Mouse (Mus musculus) forebrain, embryonic 10.5 days (tissue): Measurements from ENCODE around the gene Galnt7. TPM values are rescaled to one million over a fixed set of nuclear protein-coding genes. Genes with fewer than 3 reads are reported as not detected.

Experiments
- DNase-seq: peaks from one replicate; pipeline ENCODE4 v3.0.0-alpha.2; 2017; ENCODE audit warnings: low spot score; ENCODE audit errors: extremely low spot score
- H3K27ac ChIP-seq: fragments of 300-500 bp; sonication (generic); 2 replicates; pipeline ENCODE4 v1.5.1; 2016; ENCODE audit warnings: mild to moderate bottlenecking
- H3K27me3 ChIP-seq: fragments of 300-500 bp; sonication (generic); 2 replicates; pipeline ENCODE4 v1.6.1; 2016; ENCODE audit warnings: mild to moderate bottlenecking; ENCODE audit not compliant: poor library complexity, severe bottlenecking
- H3K36me3 ChIP-seq: fragments of 300-500 bp; sonication (generic); replicated peaks from 2 replicates; pipeline ENCODE4 v1.6.1; 2016; ENCODE audit warnings: mild to moderate bottlenecking, moderate library complexity
- H3K4me1 ChIP-seq: fragments of 300-500 bp; sonication (generic); 2 replicates; pipeline ENCODE4 v1.6.1; 2016
- H3K4me3 ChIP-seq: fragments of 300-500 bp; sonication (generic); 2 replicates; pipeline ENCODE4 v1.5.1; 2016; ENCODE audit warnings: mild to moderate bottlenecking, moderate library complexity
- H3K9me3 ChIP-seq: fragments of 300-500 bp; sonication (generic); 2 replicates; pipeline ENCODE4 v1.6.1; 2016; ENCODE audit warnings: mild to moderate bottlenecking, moderate library complexity
- WGBS: fragments of 180-500 bp; shearing (Covaris S2); methylation state at CpG from one replicate; pipeline ENCODE4 v1.1.7; 2016; 5-methylcytosine and 5-hydroxymethylcytosine counted together
- polyA plus RNA-seq: library from polyadenylated mRNA; unstranded; fragments of >200 nt; fragmentation: Nextera tagmentation; extraction: Ambion mirVana; gene quantifications from 2 replicates; pipeline ENCODE4 v1.2.1, GENCODE M21; 2016

Gene Galnt7
- polyA plus RNA-seq, 1 experiment from 2014 or later, result 25.9 TPM

DNA sequence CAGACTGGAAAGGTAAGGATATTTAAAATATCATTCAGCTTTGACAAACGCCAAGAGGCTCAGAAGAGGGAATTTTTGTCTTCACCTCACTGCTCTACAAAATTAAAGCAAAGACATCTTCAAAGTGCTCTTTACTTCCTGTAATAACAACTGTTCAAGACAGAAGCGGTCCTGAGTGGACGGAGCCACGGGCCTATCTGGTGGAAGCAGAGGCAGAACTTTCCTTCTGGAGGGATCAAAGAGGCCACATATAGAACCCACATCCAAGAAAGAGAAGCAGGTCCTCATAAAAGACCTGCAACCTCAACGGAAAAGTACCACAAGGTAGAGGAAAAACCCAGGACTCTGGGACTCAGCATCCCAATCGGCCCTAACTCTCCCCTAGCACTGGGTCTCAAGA, 2.6 kb downstream of the Galnt7 start:
- H3K4me3 ChIP-seq, result no peak overlapping the region
- H3K36me3 ChIP-seq, result no peaks in the 10 kb centered on the region
- WGBS, result 86% methylated on average over 6 of the region's 6 CpGs
- no peak for DNase-seq
- no peak overlapping the region for H3K27ac ChIP-seq
- H3K27me3 ChIP-seq, result peaks cover 12% of the 10 kb centered on the region; the same call in 1 of the 2 replicates
- H3K4me1 ChIP-seq, result peaks cover 33% of the 10 kb centered on the region
- no peaks in the 10 kb centered on the region for H3K9me3 ChIP-seq

GRCm38 (mm10) chr8:57647566-57647965, 5.3 kb downstream of the Galnt7 start:
- Histone ChIP-seq H3K4me3 (no peak overlapping the region), H3K27ac (no peak overlapping the region), H3K4me1 (peaks cover 20% of the 10 kb centered on the region), H3K27me3 (no peaks in the 10 kb centered on the region), H3K9me3 (no peaks in the 10 kb centered on the region), H3K36me3 (0 out of 2 replicates have a peak, but pooled peaks cover 4% of the 10 kb centered on the region)
- 83% methylated on average over 3 of the region's 3 CpGs for WGBS
- no peak for DNase-seq

DNA sequence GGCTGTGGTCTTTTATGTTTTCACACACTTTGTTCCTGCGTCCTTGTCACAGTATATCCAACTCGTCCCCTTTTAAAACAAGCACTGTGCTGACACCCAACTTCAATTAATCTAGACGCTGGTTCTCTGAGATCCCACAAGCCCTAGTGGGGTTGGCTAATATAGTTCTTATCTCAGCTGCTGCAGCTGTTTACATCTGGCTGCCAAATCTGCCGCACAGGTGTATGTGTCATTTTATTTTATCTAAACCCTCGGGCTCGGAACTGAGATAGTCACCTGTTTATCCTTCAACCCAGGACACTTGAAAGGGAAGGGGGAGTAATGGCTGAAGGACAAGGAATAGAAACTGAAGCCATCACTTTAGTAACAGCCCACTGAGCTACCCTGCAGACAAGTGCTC, 8.6 kb downstream of the Galnt7 start:
- Histone ChIP-seq H3K27ac (no peak overlapping the region), H3K4me1 (0 out of 2 replicates have a peak, but pooled peaks cover 4% of the 10 kb centered on the region), H3K9me3 (no peaks in the 10 kb centered on the region), H3K4me3 (no peak overlapping the region), H3K27me3 (no peaks in the 10 kb centered on the region), H3K36me3 (0 out of 2 replicates have a peak, but pooled peaks cover 4% of the 10 kb centered on the region)
- WGBS, result 88% methylated on average over 6 of the region's 6 CpGs
- DNase-seq, result no peak

- DNase-seq, result no peak
- Histone ChIP-seq H3K36me3 (0 out of 2 replicates have a peak, but pooled peaks cover 4% of the 10 kb centered on the region), H3K27me3 (no peaks in the 10 kb centered on the region), H3K9me3 (no peaks in the 10 kb centered on the region), H3K4me1 (peaks cover 14% of the 10 kb centered on the region), H3K27ac (no peak overlapping the region), H3K4me3 (no peak overlapping the region)
- WGBS, result 87% methylated on average over 5 of the region's 5 CpGs
Measured at GRCm38 (mm10) chr8:57642722-57643121, 10.1 kb downstream of the Galnt7 start.

DNA sequence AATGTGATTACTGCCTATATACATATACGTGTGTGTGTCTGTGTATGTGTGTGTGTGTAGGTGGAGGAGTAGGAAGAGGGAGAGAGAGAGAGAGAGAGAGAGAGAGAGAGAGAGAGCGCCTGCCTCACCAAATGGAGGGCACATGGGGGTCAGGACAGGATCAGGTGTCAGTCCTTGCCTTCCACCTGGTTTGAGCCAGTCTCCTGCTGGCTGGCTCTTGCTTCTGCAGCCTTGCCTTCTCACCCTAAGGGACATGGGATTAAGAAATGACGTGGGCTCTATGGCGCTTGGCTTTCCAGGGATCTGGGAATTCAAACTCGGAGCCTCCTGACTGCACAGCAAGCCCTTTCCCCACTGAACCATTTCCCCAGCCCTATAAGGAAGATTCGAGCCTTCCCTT, 13.9 kb downstream of the Galnt7 start:
- no peaks in the 10 kb centered on the region for H3K36me3 ChIP-seq
- no peak overlapping the region for H3K27ac ChIP-seq
- DNase-seq, result no peak
- peaks cover 14% of the 10 kb centered on the region for H3K4me1 ChIP-seq
- no peaks in the 10 kb centered on the region for H3K9me3 ChIP-seq
- 68% methylated on average over 6 of the region's 6 CpGs for WGBS
- no peaks in the 10 kb centered on the region for H3K27me3 ChIP-seq
- H3K4me3 ChIP-seq, result no peak overlapping the region

DNA sequence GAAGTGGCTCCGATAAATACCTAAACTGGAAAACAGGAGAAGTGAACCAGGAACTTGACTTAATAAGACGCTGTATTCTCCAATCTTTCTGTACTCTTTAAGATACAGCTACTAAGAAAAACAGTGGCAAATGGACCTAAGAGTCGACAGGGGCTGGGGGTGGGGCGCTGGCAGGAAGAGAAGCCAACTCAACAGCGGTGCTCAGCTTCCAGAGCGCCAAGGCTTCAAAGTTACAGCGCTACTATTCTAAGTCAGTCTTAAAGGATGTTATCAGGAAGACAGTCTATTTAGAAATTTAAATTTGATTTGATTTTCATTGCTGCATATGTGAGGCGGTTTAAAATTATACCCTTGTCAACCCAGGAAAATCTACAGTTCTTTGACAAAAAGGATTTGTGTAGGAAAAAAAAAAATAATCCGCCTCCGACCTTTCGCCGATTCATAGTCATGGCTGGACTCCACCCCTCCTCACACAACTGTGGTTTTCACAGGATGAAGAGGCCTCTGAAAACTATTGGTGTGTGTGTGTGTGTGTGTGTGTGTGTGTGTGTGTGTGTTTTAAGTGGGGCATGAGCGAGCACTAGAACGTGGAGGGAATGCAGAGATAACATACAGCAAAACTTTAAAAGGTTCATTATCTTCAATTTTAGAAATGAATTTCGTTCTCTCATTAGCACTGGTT, 15.1 kb downstream of the Galnt7 start:
- no peak overlapping the region for H3K4me3 ChIP-seq
- H3K9me3 ChIP-seq, result no peaks in the 10 kb centered on the region
- H3K27ac ChIP-seq, result no peak overlapping the region
- DNase-seq, result no peak
- peaks cover 14% of the 10 kb centered on the region for H3K4me1 ChIP-seq
- H3K27me3 ChIP-seq, result no peaks in the 10 kb centered on the region
- no peaks in the 10 kb centered on the region for H3K36me3 ChIP-seq
- 90% methylated on average over 15 of the region's 15 CpGs for WGBS

- WGBS, result 92% methylated on average over 11 of the region's 11 CpGs
- H3K36me3 ChIP-seq, result no peaks in the 10 kb centered on the region
- peaks cover 14% of the 10 kb centered on the region for H3K4me1 ChIP-seq
- H3K9me3 ChIP-seq, result no peaks in the 10 kb centered on the region
- H3K4me3 ChIP-seq, result no peak overlapping the region
- H3K27me3 ChIP-seq, result no peaks in the 10 kb centered on the region
- no peak overlapping the region for H3K27ac ChIP-seq
- no peak for DNase-seq
Measured at GRCm38 (mm10) chr8:57636698-57637097, 16.1 kb downstream of the Galnt7 start.

GRCm38 (mm10) chr8:57636281-57636680, 16.6 kb downstream of the Galnt7 start:
- Histone ChIP-seq H3K27me3 (no peaks in the 10 kb centered on the region), H3K4me1 (peaks cover 14% of the 10 kb centered on the region), H3K27ac (no peak overlapping the region), H3K4me3 (no peak overlapping the region), H3K36me3 (no peaks in the 10 kb centered on the region), H3K9me3 (no peaks in the 10 kb centered on the region)
- WGBS, result 81% methylated on average over 3 of the region's 3 CpGs
- DNase-seq, result no peak

DNA sequence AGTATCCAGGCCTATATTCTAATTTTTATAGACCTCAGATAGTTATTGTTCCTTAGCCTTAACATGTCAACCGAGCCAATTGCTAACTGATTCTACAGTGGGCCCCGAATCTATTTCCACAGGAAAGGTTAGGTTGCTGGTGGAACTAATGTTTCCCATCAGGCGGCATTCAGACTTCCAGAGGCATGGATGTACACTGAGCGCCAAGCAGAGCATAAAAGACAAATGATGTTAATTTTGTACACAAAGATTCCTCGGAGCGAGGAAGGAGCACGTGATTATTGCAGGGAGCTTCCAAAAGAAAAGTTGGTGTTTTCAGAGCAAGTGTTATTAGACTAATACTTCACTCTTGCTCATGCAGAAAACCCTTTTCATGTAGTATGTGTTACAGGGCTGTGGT, 21.1 kb downstream of the Galnt7 start:
- 91% methylated on average over 7 of the region's 7 CpGs for WGBS
- DNase-seq, result no peak
- H3K36me3 ChIP-seq, result no peaks in the 10 kb centered on the region
- H3K27me3 ChIP-seq, result no peaks in the 10 kb centered on the region
- no peak overlapping the region for H3K27ac ChIP-seq
- H3K9me3 ChIP-seq, result no peaks in the 10 kb centered on the region
- peaks cover 6% of the 10 kb centered on the region for H3K4me1 ChIP-seq
- H3K4me3 ChIP-seq, result no peak overlapping the region

GRCm38 (mm10) chr8:57630148-57630547, 22.7 kb downstream of the Galnt7 start:
- Histone ChIP-seq H3K4me3 (no peak overlapping the region), H3K4me1 (peaks cover 19% of the 10 kb centered on the region), H3K27me3 (no peaks in the 10 kb centered on the region), H3K27ac (no peak overlapping the region), H3K36me3 (no peaks in the 10 kb centered on the region), H3K9me3 (no peaks in the 10 kb centered on the region)
- WGBS, result 97% methylated on average over 8 of the region's 8 CpGs
- DNase-seq, result no peak

GRCm38 (mm10) chr8:57628787-57629664, 23.8 kb downstream of the Galnt7 start:
- 89% methylated on average over 6 of the region's 6 CpGs for WGBS
- Histone ChIP-seq H3K27ac (no peak overlapping the region), H3K4me3 (no peak overlapping the region), H3K27me3 (no peaks in the 10 kb centered on the region), H3K9me3 (no peaks in the 10 kb centered on the region), H3K36me3 (no peaks in the 10 kb centered on the region), H3K4me1 (peaks cover 19% of the 10 kb centered on the region)
- no peak for DNase-seq

DNA sequence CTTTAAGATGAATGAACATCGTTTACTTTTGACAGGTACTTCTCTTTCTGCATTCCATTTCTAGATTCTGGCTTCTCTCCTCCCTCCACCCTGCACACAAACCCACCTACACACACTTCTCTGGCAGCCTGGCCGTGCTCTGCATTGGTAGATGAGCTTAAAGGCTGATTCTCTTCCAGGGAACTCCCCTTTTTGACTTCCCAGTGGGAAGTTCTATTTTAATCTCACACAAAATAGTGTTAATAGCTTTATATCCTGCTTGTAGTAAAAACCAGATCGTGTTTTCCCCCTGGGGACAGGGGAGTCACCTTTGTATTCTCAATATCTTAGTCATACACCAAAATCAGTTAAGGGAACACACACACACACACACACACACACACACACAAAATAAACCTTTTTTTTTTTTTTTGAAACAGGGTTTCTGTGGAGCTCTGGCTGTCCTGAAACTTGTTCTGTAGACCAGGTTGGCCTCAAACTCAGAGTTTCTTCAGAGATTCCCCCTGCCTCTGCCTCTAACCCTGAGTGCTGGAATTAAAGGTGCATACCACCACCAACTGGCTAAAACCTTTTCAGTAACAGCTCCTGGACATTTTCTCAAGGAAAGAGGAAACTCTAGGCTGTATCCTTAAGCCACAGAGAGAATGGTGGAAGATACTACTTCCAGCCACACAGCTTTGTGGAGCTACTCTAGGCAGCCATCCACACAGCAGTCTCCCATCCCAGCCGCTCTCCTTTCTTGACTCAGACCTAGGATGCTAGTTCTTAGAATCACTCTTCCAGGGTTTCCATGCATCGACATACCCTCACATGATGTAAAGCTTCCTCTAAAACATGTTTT, 24.7 kb downstream of the Galnt7 start:
- Histone ChIP-seq H3K4me3 (no peak overlapping the region), H3K36me3 (no peaks in the 10 kb centered on the region), H3K9me3 (no peaks in the 10 kb centered on the region), H3K27ac (no peak overlapping the region), H3K4me1 (peaks cover 19% of the 10 kb centered on the region), H3K27me3 (no peaks in the 10 kb centered on the region)
- 79% methylated on average over 5 of the region's 5 CpGs for WGBS
- DNase-seq, result no peak
